Mouse (Mus musculus) liver, embryonic 16.5 days (tissue): ENCODE results near the gene Timm44. TPM values are rescaled to one million over a fixed set of nuclear protein-coding genes. Genes with fewer than 3 reads are reported as not detected.

Experiments used
- ATAC-seq: fragments of 200-750 bp; cut with Nextera tagmentation; 2 replicates; pipeline ENCODE4 v1.8.0; 2017; ENCODE audit warnings: low read depth, mild to moderate bottlenecking, moderate number of reproducible peaks, moderate library complexity
- H3K27ac ChIP-seq: fragments of 300-500 bp; sonication (generic); 2 replicates; pipeline ENCODE4 v1.5.1; 2014; ENCODE audit warnings: mild to moderate bottlenecking, low read length
- H3K27me3 ChIP-seq: fragments of 300-500 bp; sonication (generic); 2 replicates; pipeline ENCODE4 v1.6.1; 2014; ENCODE audit warnings: low read depth, low read length, mixed read lengths; ENCODE audit not compliant: control insufficient read depth, insufficient read depth
- H3K36me3 ChIP-seq: fragments of 300-500 bp; sonication (generic); 2 replicates; pipeline ENCODE4 v1.6.1; 2014; ENCODE audit warnings: mild to moderate bottlenecking; ENCODE audit not compliant: control insufficient read depth, insufficient read depth
- H3K4me1 ChIP-seq: fragments of 300-500 bp; sonication (generic); 2 replicates; pipeline ENCODE4 v1.6.1; 2014; ENCODE audit warnings: low read depth, low read length, mixed read lengths; ENCODE audit not compliant: control insufficient read depth
- H3K4me2 ChIP-seq: fragments of 300-500 bp; sonication (generic); 2 replicates; pipeline ENCODE4 v1.6.1; 2014; ENCODE audit warnings: low read depth, low read length, mixed read lengths
- H3K4me3 ChIP-seq: fragments of 300-500 bp; sonication (generic); 2 replicates; pipeline ENCODE4 v1.5.1; 2014; ENCODE audit warnings: low read depth, mild to moderate bottlenecking, low read length
- H3K9ac ChIP-seq: fragments of 300-500 bp; sonication (generic); 2 replicates; pipeline ENCODE4 v1.6.1; 2014; ENCODE audit warnings: low read depth, low read length
- H3K9me3 ChIP-seq: fragments of 300-500 bp; sonication (generic); replicated peaks from 2 replicates; pipeline ENCODE4 v1.6.1; 2016; ENCODE audit warnings: low read length; ENCODE audit not compliant: control insufficient read depth
- WGBS: fragments of 180-500 bp; shearing (Covaris S2); extraction: QIAGEN DNeasy Blood & Tissue Kit; methylation state at CpG from one replicate; pipeline ENCODE4 v1.1.7; 2014; ENCODE audit not compliant: insufficient replicate concordance; 5-methylcytosine and 5-hydroxymethylcytosine counted together
- polyA plus RNA-seq: library from polyadenylated mRNA; unstranded; fragments of >200 nt; fragmentation: Nextera tagmentation; extraction: Ambion mirVana; gene quantifications from 2 replicates; pipeline ENCODE4 v1.2.1, GENCODE M21; 2015

Gene Timm44
- polyA plus RNA-seq, 1 experiment from 2014 or later = 30.0 TPM

DNA sequence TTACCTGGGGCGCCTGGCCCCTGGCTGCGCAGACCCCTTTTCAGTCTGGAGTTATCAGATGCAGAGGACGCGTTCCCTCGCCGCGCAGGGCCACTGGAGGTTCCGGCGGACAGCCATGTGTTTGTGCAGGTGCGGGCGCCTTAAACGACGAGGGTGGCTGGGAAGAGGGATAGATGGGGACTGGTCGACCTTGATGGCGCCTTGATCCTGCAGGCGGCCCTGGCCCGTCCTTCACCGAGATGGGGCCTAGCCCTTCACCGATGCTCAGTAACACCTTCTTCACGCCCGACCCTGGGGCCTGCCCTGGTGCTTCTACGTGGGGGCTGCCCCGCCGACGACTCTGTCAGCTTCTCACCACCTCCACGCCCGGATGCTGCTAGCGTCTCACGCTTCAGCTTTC, 26.5 kb downstream of the Timm44 start:
- Histone ChIP-seq H3K4me2 (no peak overlapping the region), H3K9ac (no peak overlapping the region), H3K4me3 (no peak overlapping the region), H3K9me3 (no peaks in the 10 kb centered on the region), H3K36me3 (peaks cover 13% of the 10 kb centered on the region), H3K27ac (no peak overlapping the region), H3K27me3 (no peaks in the 10 kb centered on the region), H3K4me1 (peaks cover 18% of the 10 kb centered on the region)
- ATAC-seq = no peak
- 55% methylated on average over 29 of the region's 29 CpGs for WGBS

DNA sequence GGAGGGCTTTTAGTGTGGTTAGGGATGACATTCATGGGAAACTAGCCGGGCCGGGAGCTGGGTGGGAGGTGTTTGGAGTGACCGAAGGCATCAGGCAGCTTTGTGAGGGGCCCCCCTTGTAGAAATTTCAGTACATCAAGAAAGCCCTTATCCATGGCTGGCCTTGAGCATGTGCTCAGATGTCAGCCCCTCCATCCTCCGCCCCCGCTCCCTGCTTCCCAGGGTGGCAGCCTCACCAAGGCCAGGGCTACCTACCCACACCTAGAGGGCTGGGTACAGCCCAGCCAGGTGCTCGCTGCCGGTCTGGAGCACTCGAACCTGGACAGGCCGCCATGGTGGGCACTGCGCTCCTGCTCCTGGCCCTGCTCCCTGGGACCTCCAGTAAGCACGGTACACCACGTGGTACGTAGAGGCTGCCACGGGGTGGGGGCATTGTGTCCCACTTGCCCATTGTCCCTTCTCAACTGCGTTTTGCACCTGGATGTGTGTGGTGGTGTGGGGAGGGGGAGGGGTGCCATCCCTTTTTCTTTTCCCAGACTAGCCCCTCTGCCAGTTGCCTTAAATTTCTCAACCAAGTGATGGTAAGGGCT, 27.7 kb downstream of the Timm44 start, which contains the start of gene Tgfbr3l:
Gene Tgfbr3l, plus strand, starts transcription at position 264 of the 590 bp plus-strand sequence.
- WGBS = 80% methylated on average over 15 of the region's 15 CpGs
- no peaks in the 10 kb centered on the region for H3K27me3 ChIP-seq
- H3K27ac ChIP-seq = no peak within 1 kb of the TSS
- no peak within 1 kb of the TSS for H3K4me3 ChIP-seq
- peaks cover 12% of the 10 kb centered on the region for H3K4me1 ChIP-seq
- H3K4me2 ChIP-seq = no peak within 1 kb of the TSS
- no peak within 1 kb of the TSS for H3K9ac ChIP-seq
- peaks cover 19% of the 10 kb centered on the region for H3K36me3 ChIP-seq
- no peaks in the 10 kb centered on the region for H3K9me3 ChIP-seq
- ATAC-seq = no peak

DNA sequence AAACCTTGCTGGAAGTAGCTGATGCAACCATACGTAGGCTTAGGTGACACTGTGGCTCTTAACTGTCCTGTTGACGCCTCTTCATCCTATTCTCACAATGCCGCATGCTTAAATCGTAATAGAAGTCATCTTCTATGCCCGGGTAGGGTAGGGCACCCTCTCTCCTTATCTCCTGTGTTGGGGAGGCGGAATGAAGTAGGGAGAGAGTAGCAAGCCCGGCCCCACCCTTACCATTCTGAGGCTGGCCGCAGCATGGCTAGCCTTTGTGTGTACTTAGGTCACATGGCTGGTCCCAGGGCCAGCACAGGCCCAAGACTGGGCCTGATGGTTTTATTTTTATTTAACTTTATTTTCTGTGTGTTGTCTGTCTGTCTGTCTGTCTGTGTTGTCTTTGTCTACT, 28.5 kb downstream of the Timm44 start:
- Histone ChIP-seq H3K4me3 (no peak overlapping the region), H3K27me3 (no peaks in the 10 kb centered on the region), H3K9me3 (no peaks in the 10 kb centered on the region), H3K27ac (no peak overlapping the region), H3K9ac (no peak overlapping the region), H3K36me3 (peaks cover 20% of the 10 kb centered on the region), H3K4me1 (peaks cover 7% of the 10 kb centered on the region), H3K4me2 (no peak overlapping the region)
- 0 out of 2 replicates have a peak, but pooled peaks have one; percentile 23 for ATAC-seq
- 62% methylated on average over 8 of the region's 8 CpGs for WGBS

DNA sequence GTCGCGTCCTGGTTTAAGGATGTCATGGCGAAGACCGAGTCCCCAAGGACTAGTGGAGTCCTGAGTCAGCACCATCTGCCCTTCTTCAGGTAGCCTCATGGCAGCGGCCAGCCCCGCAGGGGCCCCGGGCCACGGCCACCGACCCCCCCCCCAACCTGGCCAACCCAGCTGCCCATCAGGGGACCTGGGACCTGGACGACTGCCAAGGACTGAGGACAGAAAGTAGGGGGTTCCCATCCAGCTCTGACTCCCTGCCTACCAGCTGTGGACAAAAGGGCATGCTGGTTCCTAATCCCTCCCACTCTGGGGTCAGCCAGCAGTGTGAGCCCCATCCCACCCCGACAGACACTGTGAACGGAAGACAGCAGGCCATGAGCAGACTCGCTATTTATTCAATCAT, 30.0 kb downstream of the Timm44 start:
- WGBS = 78% methylated on average over 13 of the region's 13 CpGs
- Histone ChIP-seq H3K36me3 (peaks cover 20% of the 10 kb centered on the region), H3K27ac (no peak overlapping the region), H3K9me3 (no peaks in the 10 kb centered on the region), H3K27me3 (no peaks in the 10 kb centered on the region), H3K9ac (no peak overlapping the region), H3K4me2 (no peak overlapping the region), H3K4me3 (no peak overlapping the region), H3K4me1 (peaks cover 8% of the 10 kb centered on the region)
- ATAC-seq = no peak

DNA sequence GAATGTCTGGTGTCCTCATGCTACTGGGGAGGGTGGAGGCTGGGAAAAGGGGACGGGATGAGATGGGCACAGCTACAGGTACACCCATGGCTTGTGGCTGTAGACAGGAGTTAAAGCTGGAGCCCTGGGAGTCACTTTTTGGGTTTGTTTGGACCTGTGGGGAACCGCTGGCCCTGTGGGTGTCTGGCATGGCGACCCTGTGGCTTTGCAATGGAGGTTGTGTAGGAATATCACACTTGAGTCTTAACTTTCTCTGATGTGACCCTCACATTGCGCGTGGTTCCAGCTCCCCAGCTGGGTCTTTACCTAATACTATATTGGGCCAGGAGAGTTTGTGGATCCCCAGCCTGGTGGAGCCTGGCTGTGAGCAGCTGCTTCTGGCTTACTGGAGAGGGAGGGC, 30.7 kb downstream of the Timm44 start:
- ATAC-seq = no peak
- Histone ChIP-seq H3K27ac (no peak overlapping the region), H3K4me1 (peaks cover 11% of the 10 kb centered on the region), H3K9me3 (no peaks in the 10 kb centered on the region), H3K27me3 (no peaks in the 10 kb centered on the region), H3K4me2 (no peak overlapping the region), H3K9ac (no peak overlapping the region), H3K36me3 (peaks cover 20% of the 10 kb centered on the region), H3K4me3 (no peak overlapping the region)
- WGBS = 87% methylated on average over 5 of the region's 5 CpGs

DNA sequence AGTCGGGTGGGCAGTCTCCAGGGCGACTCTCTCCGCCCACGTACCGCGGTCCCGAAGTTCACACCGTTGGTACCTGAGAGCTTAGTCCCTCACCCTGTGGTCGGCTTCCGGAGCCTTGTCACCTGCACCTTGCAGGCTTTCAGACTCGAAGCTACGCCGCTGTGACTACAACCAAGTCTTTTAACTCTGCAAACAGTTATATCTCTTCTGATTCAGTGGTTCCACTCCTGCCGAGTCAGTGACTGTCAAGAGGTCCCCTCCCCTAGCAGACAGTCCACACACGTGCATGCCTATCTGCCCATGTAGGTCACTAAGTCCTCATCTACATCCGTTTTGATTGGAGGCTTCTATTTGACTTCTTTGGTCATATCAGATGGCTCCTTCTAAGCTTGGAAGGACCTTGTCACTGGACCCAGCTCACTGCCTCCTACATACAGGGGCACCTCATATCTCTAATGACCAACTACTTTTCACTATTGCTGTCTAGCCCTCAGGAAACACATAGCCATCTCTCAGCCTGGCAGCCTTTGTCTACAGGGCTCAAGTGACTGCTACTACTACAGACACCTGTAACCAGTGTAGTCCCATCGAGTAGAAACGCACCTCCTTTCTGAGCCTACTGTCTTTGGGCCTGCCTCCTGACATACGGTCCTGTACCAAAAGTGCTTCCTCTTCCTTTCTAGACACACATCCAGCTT, 36.4 kb downstream of the Timm44 start:
- peaks cover 7% of the 10 kb centered on the region for H3K36me3 ChIP-seq
- H3K9me3 ChIP-seq = no peaks in the 10 kb centered on the region
- peak overlapping the region; percentile 82 for H3K4me3 ChIP-seq
- peak overlapping the region; percentile 83 for H3K9ac ChIP-seq
- peak; percentile 23 for ATAC-seq
- H3K27me3 ChIP-seq = no peaks in the 10 kb centered on the region
- WGBS = 6% methylated on average over 19 of the region's 19 CpGs
- H3K4me2 ChIP-seq = peak overlapping the region; percentile 94
- H3K4me1 ChIP-seq = peaks cover 29% of the 10 kb centered on the region
- H3K27ac ChIP-seq = peak overlapping the region; percentile 95

DNA sequence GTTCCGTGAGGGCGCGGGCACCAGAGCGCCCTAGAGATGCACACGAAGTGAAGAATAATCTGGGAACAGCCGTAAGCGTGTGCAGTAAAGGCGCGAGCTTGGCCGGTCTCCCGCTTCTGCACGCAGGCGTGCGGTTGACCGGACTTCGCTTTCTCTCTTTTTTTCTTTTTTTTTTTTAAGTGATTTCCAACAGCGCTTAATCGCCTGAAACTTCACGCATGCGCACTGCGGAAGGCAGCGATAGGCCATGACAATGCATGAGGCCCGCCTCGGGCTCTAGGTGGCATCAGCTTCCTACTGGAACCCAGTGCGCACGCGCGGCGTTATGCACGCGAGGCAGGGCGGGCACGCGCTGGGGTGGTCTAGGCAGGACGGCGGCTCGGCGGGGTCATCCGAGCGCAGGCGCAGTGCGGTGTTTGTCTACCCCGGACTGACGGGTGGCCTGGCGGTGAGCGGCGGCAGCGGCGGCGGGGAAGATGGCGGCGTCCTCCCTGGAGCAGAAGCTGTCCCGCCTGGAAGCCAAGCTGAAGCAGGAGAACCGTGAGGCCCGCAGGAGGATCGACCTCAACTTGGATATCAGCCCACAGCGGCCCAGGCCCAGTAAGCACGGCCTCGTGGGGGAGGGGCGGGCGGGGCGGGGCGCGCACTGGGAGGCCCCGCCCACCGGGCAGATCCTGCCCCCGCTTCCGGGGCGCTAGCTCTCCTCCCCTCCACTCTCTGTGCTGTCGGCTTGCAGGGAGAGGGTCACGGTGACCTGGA, 37.1 kb downstream of the Timm44 start, which contains the start of the genes Map2k7 and Gm49320:
Gene Map2k7, plus strand, starts transcription at position 307 of the 759 bp plus-strand sequence.
Gene Gm49320, plus strand, starts transcription at position 432 of the 759 bp plus-strand sequence.
- H3K27ac ChIP-seq = peak within 1 kb of the TSS; percentile 95
- H3K4me3 ChIP-seq = peak within 1 kb of the TSS; percentile 82
- no peaks in the 10 kb centered on the region for H3K27me3 ChIP-seq
- peak within 1 kb of the TSS; percentile 94 for H3K4me2 ChIP-seq
- peak within 1 kb of the TSS; percentile 83 for H3K9ac ChIP-seq
- peaks cover 29% of the 10 kb centered on the region for H3K4me1 ChIP-seq
- peak; percentile 92 for ATAC-seq
- under 1% methylated on average over 58 of the region's 71 CpGs for WGBS
- peaks cover 4% of the 10 kb centered on the region for H3K36me3 ChIP-seq
- no peaks in the 10 kb centered on the region for H3K9me3 ChIP-seq

DNA sequence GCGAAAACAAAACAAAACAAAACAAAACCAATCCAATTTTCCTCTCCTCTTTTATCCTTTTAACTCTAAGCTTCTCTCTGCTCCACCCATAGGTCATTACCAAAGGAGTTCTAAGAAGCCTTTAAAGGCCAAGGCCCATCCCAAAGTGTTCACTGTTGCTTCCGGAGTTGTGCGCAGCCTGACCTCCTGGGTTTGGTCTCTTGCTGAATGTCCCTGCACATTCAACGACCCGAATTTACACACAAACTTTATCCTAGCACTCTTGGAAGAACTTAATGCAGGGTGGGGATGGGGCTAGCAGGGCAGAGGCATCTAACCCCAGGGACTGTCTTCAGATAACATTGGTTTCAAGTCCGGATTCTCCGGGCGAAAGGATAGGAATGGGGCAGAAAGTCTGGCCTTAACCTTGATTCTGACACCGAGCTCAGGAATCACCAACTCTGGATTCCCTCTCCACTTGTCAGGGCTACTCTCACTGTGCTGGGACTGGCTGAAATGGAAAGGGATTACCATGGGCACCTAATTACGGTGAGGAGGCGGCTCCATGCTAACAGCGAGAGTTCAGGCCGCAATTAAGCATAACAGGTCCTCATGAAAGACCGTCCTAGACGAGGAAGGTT, 37.8 kb downstream of the Timm44 start:
- no peaks in the 10 kb centered on the region for H3K27me3 ChIP-seq
- H3K4me3 ChIP-seq = peak overlapping the region; percentile 82
- H3K4me2 ChIP-seq = peak overlapping the region; percentile 94
- H3K9ac ChIP-seq = peak overlapping the region; percentile 83
- no peaks in the 10 kb centered on the region for H3K9me3 ChIP-seq
- H3K36me3 ChIP-seq = no peaks in the 10 kb centered on the region
- H3K27ac ChIP-seq = peak overlapping the region; percentile 95
- WGBS = 18% methylated on average over 15 of the region's 15 CpGs
- ATAC-seq = no peak
- peaks cover 29% of the 10 kb centered on the region for H3K4me1 ChIP-seq
